Mouse (Mus musculus): ENCODE measurements at regions not wholly inside any gene's neighbourhood (a gene's known extent, or its start where the extent isn't known, plus 50 kb on each side); places are given as distances from the start of the nearest gene placed in this dataset.
A peak's percentile ranks its signal among the peaks of the same experiment; 100 is the strongest.
"Not testable (repeated sequence)": the region's sequence is repeated elsewhere in the genome, so short reads cannot be mapped to it uniquely, and the experiment has no call there.

GRCm38 (mm10) chr6:67954570-67954969 lies 419.0 kb upstream of the Tacstd2 start:
- peak; percentile 16 to 25 for DNase-seq (ENCODE audit: low spot score in 2 of 2)

GRCm38 (mm10) chr6:67931499-67931898 lies 395.9 kb upstream of the Tacstd2 start:
- DNase-seq (ENCODE audit: low spot score in 2 of 2), result not testable (repeated sequence)

- no peak for DNase-seq (ENCODE audit: low spot score in 2 of 2)
These were observed 386.9 kb upstream of the Tacstd2 start for GRCm38 (mm10) chr6:67922537-67922936.

- no peak for DNase-seq (ENCODE audit: low spot score in 2 of 2)
These were observed 378.3 kb upstream of the Tacstd2 start for GRCm38 (mm10) chr6:67913903-67914302.

GRCm38 (mm10) chr6:67913309-67913708 lies 377.7 kb upstream of the Tacstd2 start:
- peak in 1 of 2 experiments; percentile 10 for DNase-seq (ENCODE audit: low spot score in 2 of 2)

- DNase-seq (ENCODE audit: low spot score in 2 of 2), result peak; percentile 41 to 43
These were observed 360.9 kb upstream of the Tacstd2 start for GRCm38 (mm10) chr6:67896495-67896894.

GRCm38 (mm10) chr6:67895858-67896257 lies 360.3 kb upstream of the Tacstd2 start:
- peak; percentile 36 to 42 for DNase-seq (ENCODE audit: low spot score in 2 of 2)

GRCm38 (mm10) chr6:67887586-67887985 lies 352.0 kb upstream of the Tacstd2 start:
- DNase-seq (ENCODE audit: low spot score in 2 of 2), result no peak

- no peak for DNase-seq (ENCODE audit: low spot score in 2 of 2)
These were observed 349.3 kb upstream of the Tacstd2 start for GRCm38 (mm10) chr6:67884893-67885292.

- not testable (repeated sequence) for DNase-seq (ENCODE audit: low spot score in 2 of 2)
These were observed 345.9 kb upstream of the Tacstd2 start for GRCm38 (mm10) chr6:67881476-67881875.

- not testable (repeated sequence) for DNase-seq (ENCODE audit: low spot score in 2 of 2)
These were observed 322.3 kb upstream of the Tacstd2 start for GRCm38 (mm10) chr6:67857945-67858344.

- DNase-seq (ENCODE audit: low spot score in 2 of 2), result peak; percentile 39
These were observed 303.9 kb upstream of the Tacstd2 start for GRCm38 (mm10) chr6:67839486-67839885.

GRCm38 (mm10) chr6:67812478-67812877 lies 276.9 kb upstream of the Tacstd2 start:
- peak; percentile 12 to 19 for DNase-seq (ENCODE audit: low spot score in 2 of 2)

- DNase-seq (ENCODE audit: low spot score in 2 of 2), result no peak
These were observed 255.8 kb upstream of the Tacstd2 start for GRCm38 (mm10) chr6:67791393-67791792.

GRCm38 (mm10) chr6:67790742-67791141 lies 255.1 kb upstream of the Tacstd2 start:
- DNase-seq (ENCODE audit: low spot score in 2 of 2), result no peak

- no peak for DNase-seq (ENCODE audit: low spot score in 2 of 2)
These were observed 251.6 kb upstream of the Tacstd2 start for GRCm38 (mm10) chr6:67787091-67787765.

GRCm38 (mm10) chr6:67778883-67779282 lies 243.3 kb upstream of the Tacstd2 start:
- no peak for DNase-seq (ENCODE audit: low spot score in 2 of 2)

- not testable (repeated sequence) for DNase-seq (ENCODE audit: low spot score in 2 of 2)
These were observed 218.5 kb upstream of the Tacstd2 start for GRCm38 (mm10) chr6:67754102-67754501.

- DNase-seq (ENCODE audit: low spot score in 2 of 2), result no peak
These were observed 190.0 kb upstream of the Tacstd2 start for GRCm38 (mm10) chr6:67725611-67726010.

GRCm38 (mm10) chr6:67698952-67699351 lies 163.4 kb upstream of the Tacstd2 start:
- not testable (repeated sequence) for DNase-seq (ENCODE audit: low spot score in 2 of 2)

- peak in 1 of 2 experiments; percentile 13 for DNase-seq (ENCODE audit: low spot score in 2 of 2)
These were observed 155.4 kb upstream of the Tacstd2 start for GRCm38 (mm10) chr6:67690997-67691396.

- DNase-seq (ENCODE audit: low spot score in 2 of 2), result not testable (repeated sequence)
These were observed 147.5 kb upstream of the Tacstd2 start for GRCm38 (mm10) chr6:67683105-67683504.

- not testable (repeated sequence) for DNase-seq (ENCODE audit: low spot score in 2 of 2)
These were observed 146.0 kb upstream of the Tacstd2 start for GRCm38 (mm10) chr6:67681641-67682040.

- DNase-seq (ENCODE audit: low spot score in 2 of 2), result not testable (repeated sequence)
These were observed 143.5 kb upstream of the Tacstd2 start for GRCm38 (mm10) chr6:67679106-67679505.

Data from spleen, postnatal 36 days (tissue).